Mouse (Mus musculus): ENCODE measurements at regions not wholly inside any gene's neighbourhood (a gene's known extent, or its start where the extent isn't known, plus 50 kb on each side); places are given as distances from the start of the nearest gene placed in this dataset.
A peak's percentile ranks its signal among the peaks of the same experiment; 100 is the strongest.

GRCm38 (mm10) chr8:26323606-26324350 lies 204.4 kb downstream of the Gm45692 start:
- Histone ChIP-seq H3K36me3 (replicated peaks; ENCODE audit: control insufficient read depth, insufficient read depth, low read depth, low read length) (no peaks in the 10 kb centered on the region), H3K9ac (replicated peaks; ENCODE audit: low read length) (no peak overlapping the region), H3K4me3 (ENCODE audit: low read depth, low read length) (no peak overlapping the region), H3K27ac (replicated peaks; ENCODE audit: low read depth, low read length) (no peak overlapping the region), H3K4me1 (ENCODE audit: control insufficient read depth, insufficient read depth, low read length) (no peaks in the 10 kb centered on the region), H3K27me3 (ENCODE audit: control insufficient read depth, insufficient read depth, low read length) (no peaks in the 10 kb centered on the region), H3K4me2 (ENCODE audit: low read depth, low read length) (no peak overlapping the region), H3K9me3 (replicated peaks; ENCODE audit: control insufficient read depth, low read length) (no peaks in the 10 kb centered on the region)
- no peak for DNase-seq (ENCODE audit: low spot score)
- WGBS: 92% methylated on average over 12 of the region's 12 CpGs
- no peak for ATAC-seq (replicated peaks; ENCODE audit: insufficient number of reproducible peaks, low FRiP score, low TSS enrichment, low read depth)

DNA sequence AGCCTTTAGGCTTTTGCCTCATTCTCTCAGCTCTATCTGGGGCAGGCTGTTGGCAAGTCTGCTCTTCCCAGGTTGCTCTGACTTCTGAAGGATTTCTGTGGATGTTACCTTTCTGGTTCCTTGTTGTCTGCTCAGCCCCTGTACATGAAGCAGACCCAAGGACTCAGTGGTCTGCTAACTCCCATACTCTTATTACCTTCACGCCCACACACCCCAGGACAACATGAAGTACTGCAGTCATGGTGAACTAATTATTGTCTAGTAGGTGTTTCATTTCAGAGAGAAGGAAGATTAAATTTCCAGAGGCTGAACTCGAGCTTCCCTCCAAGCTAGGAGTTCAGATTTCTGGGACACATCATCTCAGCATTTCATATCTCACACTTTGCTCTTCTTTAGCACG lies 205.3 kb downstream of the Gm45692 start:
- 60% methylated on average over 3 of the region's 3 CpGs for WGBS
- no peak overlapping the region for H3K4me2 ChIP-seq (ENCODE audit: low read depth, low read length)
- no peaks in the 10 kb centered on the region for H3K27me3 ChIP-seq (ENCODE audit: control insufficient read depth, insufficient read depth, low read length)
- H3K4me1 ChIP-seq (ENCODE audit: control insufficient read depth, insufficient read depth, low read length): no peaks in the 10 kb centered on the region
- ATAC-seq (replicated peaks; ENCODE audit: insufficient number of reproducible peaks, low FRiP score, low TSS enrichment, low read depth): no peak
- H3K9ac ChIP-seq (replicated peaks; ENCODE audit: low read length): no peak overlapping the region
- H3K36me3 ChIP-seq (replicated peaks; ENCODE audit: control insufficient read depth, insufficient read depth, low read depth, low read length): no peaks in the 10 kb centered on the region
- H3K4me3 ChIP-seq (ENCODE audit: low read depth, low read length): no peak overlapping the region
- DNase-seq (ENCODE audit: low spot score): no peak
- H3K27ac ChIP-seq (replicated peaks; ENCODE audit: low read depth, low read length): no peak overlapping the region
- no peaks in the 10 kb centered on the region for H3K9me3 ChIP-seq (replicated peaks; ENCODE audit: control insufficient read depth, low read length)

DNA sequence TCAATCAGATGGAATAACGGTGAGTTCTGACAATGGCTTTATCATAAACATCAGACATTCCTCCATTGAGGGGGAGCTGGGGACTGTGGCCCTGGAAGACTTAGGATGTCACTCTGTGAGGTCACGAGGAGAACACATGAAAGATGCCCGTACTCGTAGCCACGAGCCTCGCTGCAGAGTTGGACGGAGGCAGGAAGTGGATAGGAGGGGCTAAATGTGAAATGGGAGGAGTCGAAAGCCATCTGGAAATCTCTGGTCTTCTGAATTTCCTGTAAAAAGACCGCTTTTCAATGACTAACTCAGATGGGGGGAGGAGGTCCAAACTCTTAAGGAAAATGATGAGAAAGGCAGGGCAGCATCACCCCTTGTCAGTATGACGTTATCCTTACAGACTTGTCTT lies 210.5 kb downstream of the Gm45692 start:
- Histone ChIP-seq H3K27me3 (ENCODE audit: control insufficient read depth, insufficient read depth, low read length) (no peaks in the 10 kb centered on the region), H3K9ac (replicated peaks; ENCODE audit: low read length) (no peak overlapping the region), H3K9me3 (replicated peaks; ENCODE audit: control insufficient read depth, low read length) (no peaks in the 10 kb centered on the region), H3K4me1 (ENCODE audit: control insufficient read depth, insufficient read depth, low read length) (no peaks in the 10 kb centered on the region), H3K27ac (replicated peaks; ENCODE audit: low read depth, low read length) (no peak overlapping the region), H3K36me3 (replicated peaks; ENCODE audit: control insufficient read depth, insufficient read depth, low read depth, low read length) (no peaks in the 10 kb centered on the region), H3K4me2 (ENCODE audit: low read depth, low read length) (no peak overlapping the region), H3K4me3 (ENCODE audit: low read depth, low read length) (no peak overlapping the region)
- 86% methylated on average over 10 of the region's 10 CpGs for WGBS
- DNase-seq (ENCODE audit: low spot score) (no peak), ATAC-seq (replicated peaks; ENCODE audit: insufficient number of reproducible peaks, low FRiP score, low TSS enrichment, low read depth) (no peak)

DNA sequence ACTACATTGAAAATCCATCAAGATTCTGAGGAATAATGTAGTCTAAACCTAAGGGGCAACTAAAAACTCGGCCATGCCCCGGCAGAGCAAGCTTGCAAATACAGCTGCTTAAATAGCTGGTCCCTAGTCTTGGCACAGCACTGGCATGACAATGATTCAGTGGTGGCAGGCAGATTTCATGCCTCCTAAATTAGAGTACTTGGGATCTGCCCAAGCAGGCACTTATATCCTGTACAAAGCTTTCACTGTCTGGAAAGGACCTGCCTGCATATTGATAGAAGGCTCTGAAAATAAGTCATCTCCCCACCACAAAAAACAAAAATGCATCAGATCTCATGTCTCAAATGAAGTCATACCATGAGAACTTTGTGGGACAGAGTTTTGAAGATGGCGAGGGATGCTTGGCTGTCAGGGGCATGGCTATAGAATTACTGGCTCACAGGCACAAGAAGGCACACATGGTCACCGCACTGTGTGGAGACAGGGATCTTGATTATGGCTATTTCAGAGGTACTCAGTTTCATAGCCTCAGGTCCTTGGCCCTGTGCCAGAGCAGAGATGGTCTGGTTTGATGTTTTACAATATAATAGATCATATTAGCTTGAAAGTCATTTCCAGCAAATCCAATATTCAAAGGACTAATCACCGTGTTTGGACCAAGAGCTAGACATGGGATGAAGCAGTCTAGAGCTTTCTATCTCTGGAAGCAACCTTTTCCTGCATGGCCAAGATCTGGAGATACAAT lies 217.7 kb downstream of the Gm45692 start:
- H3K9ac ChIP-seq (replicated peaks; ENCODE audit: low read length): no peak overlapping the region
- H3K36me3 ChIP-seq (replicated peaks; ENCODE audit: control insufficient read depth, insufficient read depth, low read depth, low read length): no peaks in the 10 kb centered on the region
- no peak for ATAC-seq (replicated peaks; ENCODE audit: insufficient number of reproducible peaks, low FRiP score, low TSS enrichment, low read depth)

DNA sequence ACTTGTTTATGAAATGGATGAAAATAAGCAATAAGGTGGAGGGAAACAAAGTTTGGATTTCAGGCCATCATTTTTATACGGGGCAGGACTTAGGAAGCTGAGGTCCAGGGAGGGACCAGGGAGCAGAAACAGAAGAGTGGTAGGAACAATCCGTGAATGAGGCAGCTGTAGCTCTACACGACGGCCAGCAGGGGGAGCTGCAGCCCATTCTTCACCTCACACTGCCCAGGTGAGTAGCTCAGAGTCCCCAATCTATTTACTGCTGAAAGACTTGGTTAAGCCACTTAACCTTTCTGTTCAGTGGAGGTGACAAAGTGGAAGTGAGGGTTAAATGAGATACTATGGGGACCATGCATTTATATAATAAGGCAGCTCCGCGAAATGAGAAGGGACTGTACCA lies 225.7 kb downstream of the Gm45692 start:
- Histone ChIP-seq H3K36me3 (replicated peaks; ENCODE audit: control insufficient read depth, insufficient read depth, low read depth, low read length) (no peaks in the 10 kb centered on the region), H3K4me1 (ENCODE audit: control insufficient read depth, insufficient read depth, low read length) (no peaks in the 10 kb centered on the region), H3K4me2 (ENCODE audit: low read depth, low read length) (no peak overlapping the region), H3K9ac (replicated peaks; ENCODE audit: low read length) (no peak overlapping the region), H3K4me3 (ENCODE audit: low read depth, low read length) (no peak overlapping the region), H3K9me3 (replicated peaks; ENCODE audit: control insufficient read depth, low read length) (no peaks in the 10 kb centered on the region), H3K27ac (replicated peaks; ENCODE audit: low read depth, low read length) (no peak overlapping the region), H3K27me3 (ENCODE audit: control insufficient read depth, insufficient read depth, low read length) (no peaks in the 10 kb centered on the region)
- DNase-seq (ENCODE audit: low spot score) (peak; percentile 77), ATAC-seq (replicated peaks; ENCODE audit: insufficient number of reproducible peaks, low FRiP score, low TSS enrichment, low read depth) (no peak; the same call in 1 of the 2 replicates)
- 28% methylated on average over 6 of the region's 6 CpGs for WGBS

More for the DNA sequence above, 217.7 kb downstream of the Gm45692 start:
- Histone ChIP-seq H3K27ac (replicated peaks; ENCODE audit: low read depth, low read length) (no peak overlapping the region), H3K4me1 (ENCODE audit: control insufficient read depth, insufficient read depth, low read length) (no peaks in the 10 kb centered on the region), H3K4me3 (ENCODE audit: low read depth, low read length) (no peak overlapping the region), H3K9me3 (replicated peaks; ENCODE audit: control insufficient read depth, low read length) (no peaks in the 10 kb centered on the region), H3K27me3 (ENCODE audit: control insufficient read depth, insufficient read depth, low read length) (no peaks in the 10 kb centered on the region), H3K4me2 (ENCODE audit: low read depth, low read length) (no peak overlapping the region)
- WGBS: 86% methylated on average over 5 of the region's 5 CpGs
- DNase-seq (ENCODE audit: low spot score): no peak

DNA sequence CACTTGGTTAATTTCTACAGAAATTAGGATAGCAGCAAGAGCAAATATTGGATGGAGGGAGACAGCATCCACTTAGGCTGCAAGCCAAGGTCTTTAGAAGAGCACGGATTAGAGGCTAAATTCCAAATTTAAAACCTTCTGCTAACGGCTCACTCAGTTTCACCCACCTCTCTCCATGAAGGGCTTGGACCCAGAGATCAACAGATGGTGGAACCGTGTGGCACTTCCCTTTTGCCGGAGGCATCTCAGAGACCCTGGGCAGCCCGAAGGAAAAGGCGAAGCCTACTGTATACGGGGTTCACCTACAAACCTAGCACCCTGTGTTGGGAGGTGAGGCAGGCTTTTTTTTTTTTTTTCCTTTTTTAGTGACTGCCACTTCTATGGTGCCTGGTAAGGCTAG lies 229.9 kb downstream of the Gm45692 start:
- no peaks in the 10 kb centered on the region for H3K27me3 ChIP-seq (ENCODE audit: control insufficient read depth, insufficient read depth, low read length)
- H3K4me1 ChIP-seq (ENCODE audit: control insufficient read depth, insufficient read depth, low read length): no peaks in the 10 kb centered on the region; the same call in 1 of the 2 replicates
- no peaks in the 10 kb centered on the region for H3K36me3 ChIP-seq (replicated peaks; ENCODE audit: control insufficient read depth, insufficient read depth, low read depth, low read length)
- H3K4me3 ChIP-seq (ENCODE audit: low read depth, low read length): no peak overlapping the region
- ATAC-seq (replicated peaks; ENCODE audit: insufficient number of reproducible peaks, low FRiP score, low TSS enrichment, low read depth) (no peak), DNase-seq (ENCODE audit: low spot score) (no peak)
- WGBS: 91% methylated on average over 7 of the region's 7 CpGs
- H3K9ac ChIP-seq (replicated peaks; ENCODE audit: low read length): no peak overlapping the region
- no peaks in the 10 kb centered on the region for H3K9me3 ChIP-seq (replicated peaks; ENCODE audit: control insufficient read depth, low read length)
- no peak overlapping the region for H3K27ac ChIP-seq (replicated peaks; ENCODE audit: low read depth, low read length)
- no peak overlapping the region for H3K4me2 ChIP-seq (ENCODE audit: low read depth, low read length)

GRCm38 (mm10) chr8:26349854-26350253 lies 230.5 kb downstream of the Gm45692 start:
- H3K27ac ChIP-seq (replicated peaks; ENCODE audit: low read depth, low read length): no peak overlapping the region
- DNase-seq (ENCODE audit: low spot score) (no peak), ATAC-seq (replicated peaks; ENCODE audit: insufficient number of reproducible peaks, low FRiP score, low TSS enrichment, low read depth) (no peak)
- no peaks in the 10 kb centered on the region for H3K27me3 ChIP-seq (ENCODE audit: control insufficient read depth, insufficient read depth, low read length)
- H3K9me3 ChIP-seq (replicated peaks; ENCODE audit: control insufficient read depth, low read length): no peaks in the 10 kb centered on the region
- H3K36me3 ChIP-seq (replicated peaks; ENCODE audit: control insufficient read depth, insufficient read depth, low read depth, low read length): no peaks in the 10 kb centered on the region
- no peak overlapping the region for H3K4me3 ChIP-seq (ENCODE audit: low read depth, low read length)
- no peak overlapping the region for H3K4me2 ChIP-seq (ENCODE audit: low read depth, low read length)
- H3K9ac ChIP-seq (replicated peaks; ENCODE audit: low read length): no peak overlapping the region
- 87% methylated on average over 3 of the region's 3 CpGs for WGBS
- H3K4me1 ChIP-seq (ENCODE audit: control insufficient read depth, insufficient read depth, low read length): no peaks in the 10 kb centered on the region; the same call in 1 of the 2 replicates

DNA sequence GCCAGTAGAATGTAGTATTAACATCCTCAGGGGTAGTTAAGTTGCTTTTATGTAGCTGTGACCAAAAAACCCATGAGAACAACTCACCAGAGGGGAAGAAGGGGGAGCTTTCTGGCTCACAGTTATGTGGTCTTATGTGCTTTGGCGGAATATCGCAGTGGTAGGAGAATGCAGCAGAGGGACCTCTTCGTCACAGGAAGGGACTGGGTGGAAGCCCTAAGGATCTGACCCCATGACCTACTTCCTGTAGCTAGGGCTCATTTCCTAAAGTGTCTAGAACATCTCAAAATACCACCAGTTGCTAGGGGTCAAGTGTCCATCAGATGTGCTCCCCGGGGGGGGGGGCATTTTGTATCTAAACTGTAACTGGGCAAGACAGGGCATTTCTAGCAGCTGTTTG lies 231.3 kb downstream of the Gm45692 start:
- H3K4me3 ChIP-seq (ENCODE audit: low read depth, low read length): no peak overlapping the region
- no peak overlapping the region for H3K27ac ChIP-seq (replicated peaks; ENCODE audit: low read depth, low read length)
- no peaks in the 10 kb centered on the region for H3K9me3 ChIP-seq (replicated peaks; ENCODE audit: control insufficient read depth, low read length)
- no peak overlapping the region for H3K9ac ChIP-seq (replicated peaks; ENCODE audit: low read length)
- no peaks in the 10 kb centered on the region for H3K27me3 ChIP-seq (ENCODE audit: control insufficient read depth, insufficient read depth, low read length)
- no peak overlapping the region for H3K4me2 ChIP-seq (ENCODE audit: low read depth, low read length)
- WGBS: 65% methylated on average over 4 of the region's 4 CpGs
- H3K4me1 ChIP-seq (ENCODE audit: control insufficient read depth, insufficient read depth, low read length): no peaks in the 10 kb centered on the region; the same call in 1 of the 2 replicates
- DNase-seq (ENCODE audit: low spot score) (no peak), ATAC-seq (replicated peaks; ENCODE audit: insufficient number of reproducible peaks, low FRiP score, low TSS enrichment, low read depth) (no peak)
- no peaks in the 10 kb centered on the region for H3K36me3 ChIP-seq (replicated peaks; ENCODE audit: control insufficient read depth, insufficient read depth, low read depth, low read length)

Measured in embryonic facial prominence, embryonic 11.5 days (tissue).